Mouse (Mus musculus): ENCODE results near the gene Irx4. TPM values are rescaled to one million over a fixed set of nuclear protein-coding genes. Genes with fewer than 3 reads are reported as not detected.

Irx4 gene
- polyA plus RNA-seq (2012; rRNA removed; ENCODE audit: low replicate concordance): 0.09 and 0.12 TPM in 2 replicates

DNA sequence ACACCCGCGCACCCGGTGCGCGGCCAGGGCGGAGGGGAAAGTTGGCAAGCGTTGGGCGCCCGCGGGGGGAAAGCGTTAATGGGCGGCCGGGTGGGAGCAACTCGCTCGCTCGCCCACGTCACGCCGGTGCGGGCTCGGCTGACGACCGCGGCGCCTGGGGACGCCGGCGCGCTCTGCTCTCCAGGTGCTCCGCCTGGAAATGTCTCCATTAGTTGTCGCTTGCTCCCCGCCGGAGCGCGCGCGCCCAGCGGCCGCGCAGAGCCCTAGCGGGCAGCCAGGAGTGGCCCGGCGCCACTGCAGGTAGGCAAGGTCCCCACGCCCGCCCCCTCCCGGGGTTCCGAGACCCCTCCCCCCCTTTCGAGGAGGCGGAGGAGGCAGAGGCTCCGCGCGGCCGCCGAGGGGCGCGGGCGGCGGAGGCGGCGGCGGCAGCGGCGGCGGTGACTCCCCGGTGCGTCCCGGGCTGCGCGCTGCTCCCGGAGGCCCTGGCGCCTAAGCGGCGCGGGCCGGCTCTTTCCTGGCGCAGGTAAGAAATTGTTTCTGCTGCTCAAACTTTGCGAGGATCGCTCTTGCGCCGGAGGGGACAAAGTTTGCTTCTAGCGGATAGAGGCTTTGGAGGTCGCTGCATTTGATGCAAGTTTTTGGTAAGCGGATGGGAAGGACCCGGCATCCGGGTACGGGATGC lies at the start of gene Irx4:
Gene Irx4 (plus strand): TSS at position 126 of the 682 bp plus-strand sequence.

Other genes starting within 250 kb of the Irx4 start
- gene Mrpl36, start 68.0 kb downstream of the Irx4 start, polyA plus RNA-seq (2012; rRNA removed; ENCODE audit: low replicate concordance): 124 and 213 TPM in 2 replicates
- 26.6 and 33.4 TPM in 2 replicates for gene Ndufs6, start 68.1 kb downstream of the Irx4 start, polyA plus RNA-seq (2012; rRNA removed; ENCODE audit: low replicate concordance)
- 6.4 and 10.4 TPM in 2 replicates for gene Lpcat1, start 206.7 kb downstream of the Irx4 start, polyA plus RNA-seq (2012; rRNA removed; ENCODE audit: low replicate concordance)

All from duodenum, adult 2 months (tissue).